16 mouse cellular contexts compared by ENCODE assay signal in the genomic region with DNA sequence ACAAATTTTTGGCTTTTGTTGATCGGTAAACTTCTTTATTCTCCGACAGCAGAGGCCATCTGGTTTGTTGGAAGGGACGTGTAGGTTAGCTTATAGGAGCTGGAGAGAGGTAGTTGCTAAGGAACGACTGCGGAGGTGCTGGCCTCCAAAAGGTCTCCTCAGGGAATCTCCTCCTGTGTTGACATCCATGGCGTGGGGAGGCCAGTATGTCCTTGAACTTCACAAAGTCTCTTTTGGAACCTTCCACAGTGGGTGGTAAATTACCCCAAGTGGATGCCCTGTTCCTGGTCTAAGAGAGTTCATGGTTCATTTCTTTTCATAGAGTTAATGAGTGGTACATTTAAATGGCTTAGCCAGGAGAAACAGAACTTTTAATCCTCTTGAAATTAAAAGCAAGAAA.
DNase-seq lines count a peak whose midpoint lies in the region; ATAC-seq lines count a peak whose summit lies in the region.
"Had no signal": no experiment of that assay in that cellular context is flagged by ENCODE, and none has a peak within 500 bp of the region (broad histone marks: within the 10 kb centered on the region; RNA-seq: fewer than 3 reads in every experiment).

No protein-coding gene starts in this region.

- H3K4me3 ChIP-seq in embryonic facial prominence, embryonic 11.5 days (ENCODE audit: low read depth, low read length) = no peak overlapping the region
- no peak overlapping the region for H3K4me3 ChIP-seq in embryonic facial prominence, embryonic 10.5 days
- no peak overlapping the region for H3K4me3 ChIP-seq in kidney, embryonic 14.5 days (ENCODE audit: low read length)
- no peak overlapping the region for H3K4me3 ChIP-seq in neural tube, embryonic 13.5 days
- no peak overlapping the region for H3K4me3 ChIP-seq in neural tube, embryonic 15.5 days (replicated peaks)
- H3K4me3 ChIP-seq: erythroblast, embryonic 14.5 days; stomach, embryonic 15.5 days had no signal

- peak; percentile 20 for DNase-seq in embryonic facial prominence, embryonic 11.5 days (ENCODE audit: low spot score)
- DNase-seq in embryonic facial prominence, embryonic 10.5 days (ENCODE audit: low spot score) = no peak
- DNase-seq in kidney, adult 8-10 months = peak; percentile 9 to 10
- DNase-seq in retina, postnatal 1 day = peak; percentile 22
- no peak for DNase-seq in thymus, postnatal 14 days
- DNase-seq: B cell, adult 2 months; cerebellum, adult 11-12 months; lung, adult 2 months; spleen, adult 18-20 months had no signal

- no peak overlapping the region for H3K4me2 ChIP-seq in embryonic facial prominence, embryonic 11.5 days (ENCODE audit: low read depth, low read length)
- H3K4me2 ChIP-seq in kidney, embryonic 14.5 days (replicated peaks; ENCODE audit: low read depth, low read length) = no peak overlapping the region
- H3K4me2 ChIP-seq in neural tube, embryonic 13.5 days = no peak overlapping the region
- H3K4me2 ChIP-seq in neural tube, embryonic 15.5 days = no peak overlapping the region
- H3K4me2 ChIP-seq: stomach, embryonic 15.5 days had no signal

- H3K9me3 ChIP-seq in embryonic facial prominence, embryonic 11.5 days (replicated peaks; ENCODE audit: control insufficient read depth, low read length) = no peaks in the 10 kb centered on the region
- no peaks in the 10 kb centered on the region for H3K9me3 ChIP-seq in embryonic facial prominence, embryonic 10.5 days
- no peaks in the 10 kb centered on the region for H3K9me3 ChIP-seq in kidney, embryonic 14.5 days (ENCODE audit: control insufficient read depth, low read length)
- H3K9me3 ChIP-seq in neural tube, embryonic 13.5 days = no peaks in the 10 kb centered on the region
- no peaks in the 10 kb centered on the region for H3K9me3 ChIP-seq in neural tube, embryonic 15.5 days (replicated peaks)
- H3K9me3 ChIP-seq: stomach, embryonic 15.5 days had no signal

- H3K36me3 ChIP-seq in embryonic facial prominence, embryonic 11.5 days (replicated peaks; ENCODE audit: control insufficient read depth, insufficient read depth, low read depth, low read length) = no peaks in the 10 kb centered on the region
- H3K36me3 ChIP-seq in embryonic facial prominence, embryonic 10.5 days (replicated peaks) = no peaks in the 10 kb centered on the region
- H3K36me3 ChIP-seq in kidney, embryonic 14.5 days (ENCODE audit: control insufficient read depth, insufficient read depth, low read length) = no peaks in the 10 kb centered on the region
- no peaks in the 10 kb centered on the region for H3K36me3 ChIP-seq in neural tube, embryonic 13.5 days
- no peaks in the 10 kb centered on the region for H3K36me3 ChIP-seq in neural tube, embryonic 15.5 days
- H3K36me3 ChIP-seq: stomach, embryonic 15.5 days had no signal

- no peak for ATAC-seq in embryonic facial prominence, embryonic 11.5 days (replicated peaks; ENCODE audit: insufficient number of reproducible peaks, low FRiP score, low TSS enrichment, low read depth)
- ATAC-seq in kidney, embryonic 14.5 days (ENCODE audit: low FRiP score, low TSS enrichment) = no peak
- 0 out of 2 replicates have a peak, but pooled peaks have one; percentile 30 for ATAC-seq in neural tube, embryonic 13.5 days (ENCODE audit: low read depth)
- no peak for ATAC-seq in neural tube, embryonic 15.5 days (ENCODE audit: low FRiP score)
- ATAC-seq: intestine, postnatal 0 days had no signal

- WGBS in embryonic facial prominence, embryonic 11.5 days = 37% methylated on average over 6 of the region's 6 CpGs
- 40% methylated on average over 6 of the region's 6 CpGs for WGBS in embryonic facial prominence, embryonic 10.5 days
- 58% methylated on average over 6 of the region's 6 CpGs for WGBS in kidney, embryonic 14.5 days
- WGBS in neural tube, embryonic 13.5 days = 26% methylated on average over 6 of the region's 6 CpGs
- 27% methylated on average over 6 of the region's 6 CpGs for WGBS in neural tube, embryonic 15.5 days

- no peak overlapping the region for H3K27ac ChIP-seq in embryonic facial prominence, embryonic 11.5 days (replicated peaks; ENCODE audit: low read depth, low read length)
- no peak overlapping the region for H3K27ac ChIP-seq in embryonic facial prominence, embryonic 10.5 days (replicated peaks)
- H3K27ac ChIP-seq in kidney, embryonic 14.5 days (ENCODE audit: low read depth, low read length) = no peak overlapping the region
- no peak overlapping the region for H3K27ac ChIP-seq in neural tube, embryonic 13.5 days (replicated peaks)
- no peak overlapping the region for H3K27ac ChIP-seq in neural tube, embryonic 15.5 days (replicated peaks)
- H3K27ac ChIP-seq: macrophage; stomach, embryonic 15.5 days had no signal

- no peak overlapping the region for H3K9ac ChIP-seq in embryonic facial prominence, embryonic 11.5 days (replicated peaks; ENCODE audit: low read length)
- H3K9ac ChIP-seq in kidney, embryonic 14.5 days (ENCODE audit: low read depth, low read length) = no peak overlapping the region
- no peak overlapping the region for H3K9ac ChIP-seq in neural tube, embryonic 13.5 days
- H3K9ac ChIP-seq in neural tube, embryonic 15.5 days (replicated peaks) = no peak overlapping the region
- H3K9ac ChIP-seq: stomach, embryonic 15.5 days had no signal

- no peaks in the 10 kb centered on the region for H3K27me3 ChIP-seq in embryonic facial prominence, embryonic 11.5 days (ENCODE audit: control insufficient read depth, insufficient read depth, low read length)
- H3K27me3 ChIP-seq in embryonic facial prominence, embryonic 10.5 days (replicated peaks; ENCODE audit: low read depth, poor library complexity, severe bottlenecking) = no peaks in the 10 kb centered on the region
- H3K27me3 ChIP-seq in kidney, embryonic 14.5 days (ENCODE audit: control insufficient read depth, insufficient read depth, low read length) = no peaks in the 10 kb centered on the region
- H3K27me3 ChIP-seq in neural tube, embryonic 13.5 days = no peaks in the 10 kb centered on the region
- H3K27me3 ChIP-seq in neural tube, embryonic 15.5 days (replicated peaks) = no peaks in the 10 kb centered on the region
- H3K27me3 ChIP-seq: stomach, embryonic 15.5 days had no signal

- H3K4me1 ChIP-seq in embryonic facial prominence, embryonic 11.5 days (ENCODE audit: control insufficient read depth, insufficient read depth, low read length) = no peaks in the 10 kb centered on the region
- H3K4me1 ChIP-seq in embryonic facial prominence, embryonic 10.5 days = peaks cover 5% of the 10 kb centered on the region
- H3K4me1 ChIP-seq in kidney, embryonic 14.5 days (ENCODE audit: control insufficient read depth, insufficient read depth, low read length) = no peaks in the 10 kb centered on the region
- H3K4me1 ChIP-seq in neural tube, embryonic 13.5 days (replicated peaks) = no peaks in the 10 kb centered on the region; the same call in 1 of the 2 replicates
- H3K4me1 ChIP-seq in neural tube, embryonic 15.5 days = 0 out of 2 replicates have a peak, but pooled peaks cover 2% of the 10 kb centered on the region
- H3K4me1 ChIP-seq: stomach, embryonic 15.5 days had no signal

Comparison
In these comparisons a context has a peak if more than half of its experiments do, and no peak if none do; other contexts are left out.
1. DNase-seq: peak in embryonic facial prominence, embryonic 11.5 days (single experiment), kidney, adult 8-10 months (2 of 2) and retina, postnatal 1 day (single experiment); none in embryonic facial prominence, embryonic 10.5 days (single experiment) and thymus, postnatal 14 days (single experiment).